Mouse (Mus musculus): ENCODE measurements around the gene Rnf40. TPM values are rescaled to one million over a fixed set of nuclear protein-coding genes. Genes with fewer than 3 reads are reported as not detected.
"Not testable (repeated sequence)": the region's sequence is repeated elsewhere in the genome, so short reads cannot be mapped to it uniquely, and the experiment has no call there.

The Rnf40 gene
- polyA plus RNA-seq, 1 experiment from 2014 or later, result 35.9 TPM

DNA sequence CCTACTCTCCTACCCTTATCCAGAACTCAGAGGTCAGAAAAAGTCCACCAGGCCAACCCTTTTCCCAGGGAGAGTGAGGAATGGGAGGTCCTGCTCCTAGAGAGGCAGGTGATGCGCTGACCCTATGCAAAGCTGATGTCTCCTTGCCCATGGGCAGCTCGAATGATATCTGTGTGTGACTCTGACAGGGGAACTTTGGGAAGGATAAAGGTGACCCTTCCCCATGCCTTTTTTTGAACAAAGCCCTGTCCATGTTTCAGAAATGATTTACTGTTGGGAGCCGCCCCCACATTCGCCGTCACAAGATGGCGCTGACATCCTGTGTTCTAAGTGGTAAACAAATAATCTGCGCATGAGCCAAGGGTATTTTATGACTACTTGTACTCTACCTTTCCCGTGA lies 29.8 kb downstream of the Rnf40 start:
- H3K4me1 ChIP-seq (ENCODE audit: control insufficient read depth, insufficient read depth, low read length); H3K36me3 ChIP-seq (ENCODE audit: control insufficient read depth, insufficient read depth, low read length); H3K9ac ChIP-seq (ENCODE audit: low read depth, low read length); H3K9me3 ChIP-seq (ENCODE audit: control insufficient read depth, low read length); H3K4me2 ChIP-seq (ENCODE audit: low read depth, low read length); H3K27ac ChIP-seq (replicated peaks; ENCODE audit: low read depth, low read length); DNase-seq (ENCODE audit: low spot score); H3K27me3 ChIP-seq (replicated peaks; ENCODE audit: control insufficient read depth, insufficient read depth, low read length); H3K4me3 ChIP-seq (ENCODE audit: low read depth, low read length); ATAC-seq (ENCODE audit: low read depth): not testable (repeated sequence)
- 85% methylated on average over 7 of the region's 8 CpGs for WGBS

DNA sequence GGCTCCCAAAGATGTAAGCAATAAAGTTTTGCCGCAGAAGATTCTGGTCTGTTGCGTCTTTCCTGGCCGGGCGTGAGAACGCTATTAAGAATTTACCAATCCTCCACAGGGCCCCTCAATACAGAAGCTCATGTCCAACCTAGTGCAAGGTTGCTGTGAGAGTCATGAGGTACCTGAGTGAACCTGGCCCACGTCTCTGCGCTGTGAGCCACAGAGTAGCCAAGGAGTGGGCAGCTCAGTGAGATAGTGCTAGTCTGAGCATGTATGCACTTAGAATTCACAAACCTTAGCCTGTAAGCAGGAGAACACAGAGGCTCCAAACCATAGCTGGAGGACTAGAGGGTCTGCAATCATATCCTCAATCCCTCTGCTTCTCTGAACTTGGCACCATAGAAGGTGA lies 37.5 kb downstream of the Rnf40 start:
- no peak for DNase-seq (ENCODE audit: low spot score)
- 93% methylated on average over 7 of the region's 7 CpGs for WGBS
- H3K9ac ChIP-seq (ENCODE audit: low read depth, low read length), result no peak overlapping the region

DNA sequence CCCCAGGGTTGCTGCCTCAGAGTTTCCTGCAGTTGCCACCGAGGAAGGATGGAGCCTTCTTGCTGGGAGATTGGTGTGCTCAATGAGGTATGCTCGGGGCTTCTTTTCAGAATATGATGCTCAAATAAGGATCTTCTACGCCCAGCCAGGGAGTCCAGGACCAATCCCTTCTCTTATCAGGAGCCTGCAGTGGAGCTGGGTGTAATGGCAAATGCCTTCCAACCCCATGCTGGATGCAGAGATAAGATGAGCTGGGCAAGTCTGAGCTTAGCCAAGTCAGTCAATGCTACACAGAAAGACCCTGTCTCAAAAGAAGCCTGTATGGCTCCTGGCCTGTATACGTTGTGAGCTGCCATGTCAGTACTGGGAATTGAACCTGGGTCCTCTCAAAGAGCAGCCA lies 37.9 kb downstream of the Rnf40 start:
- DNase-seq (ENCODE audit: low spot score) (no peak), ATAC-seq (ENCODE audit: low read depth) (no peak)
- Histone ChIP-seq H3K9ac (ENCODE audit: low read depth, low read length) (no peak overlapping the region), H3K4me1 (ENCODE audit: control insufficient read depth, insufficient read depth, low read length) (no peaks in the 10 kb centered on the region), H3K9me3 (ENCODE audit: control insufficient read depth, low read length) (no peaks in the 10 kb centered on the region), H3K27ac (replicated peaks; ENCODE audit: low read depth, low read length) (no peak overlapping the region), H3K36me3 (ENCODE audit: control insufficient read depth, insufficient read depth, low read length) (no peaks in the 10 kb centered on the region), H3K27me3 (replicated peaks; ENCODE audit: control insufficient read depth, insufficient read depth, low read length) (no peaks in the 10 kb centered on the region), H3K4me2 (ENCODE audit: low read depth, low read length) (no peak overlapping the region), H3K4me3 (ENCODE audit: low read depth, low read length) (no peak overlapping the region)
- 90% methylated on average over 4 of the region's 4 CpGs for WGBS

More for the DNA sequence above, 37.5 kb downstream of the Rnf40 start:
- Histone ChIP-seq H3K27me3 (replicated peaks; ENCODE audit: control insufficient read depth, insufficient read depth, low read length) (no peaks in the 10 kb centered on the region), H3K4me1 (ENCODE audit: control insufficient read depth, insufficient read depth, low read length) (no peaks in the 10 kb centered on the region), H3K4me2 (ENCODE audit: low read depth, low read length) (no peak overlapping the region), H3K9me3 (ENCODE audit: control insufficient read depth, low read length) (no peaks in the 10 kb centered on the region), H3K36me3 (ENCODE audit: control insufficient read depth, insufficient read depth, low read length) (no peaks in the 10 kb centered on the region), H3K4me3 (ENCODE audit: low read depth, low read length) (no peak overlapping the region), H3K27ac (replicated peaks; ENCODE audit: low read depth, low read length) (no peak overlapping the region)
- no peak for ATAC-seq (ENCODE audit: low read depth)

DNA sequence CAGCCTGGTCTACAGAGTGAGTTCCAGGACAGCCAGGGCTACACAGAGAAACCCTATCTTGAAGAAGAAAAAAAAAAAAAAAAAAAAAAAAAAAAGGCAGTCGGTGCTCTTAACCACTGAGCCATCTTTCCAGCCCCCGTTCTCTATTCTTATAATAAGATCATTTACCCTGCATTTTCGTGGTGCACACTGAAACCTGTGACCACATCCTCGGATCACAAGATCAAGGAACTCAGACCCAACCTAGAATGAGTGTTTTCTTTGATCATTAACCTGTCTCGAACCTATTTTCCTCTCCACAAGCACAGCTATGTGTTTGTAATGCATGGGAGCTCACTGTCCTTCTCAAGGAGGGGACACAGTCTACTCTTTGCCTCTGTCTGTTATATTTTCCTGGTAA lies 40.1 kb downstream of the Rnf40 start:
- no peaks in the 10 kb centered on the region for H3K27me3 ChIP-seq (replicated peaks; ENCODE audit: control insufficient read depth, insufficient read depth, low read length)
- ATAC-seq (ENCODE audit: low read depth) (no peak), DNase-seq (ENCODE audit: low spot score) (no peak)
- H3K36me3 ChIP-seq (ENCODE audit: control insufficient read depth, insufficient read depth, low read length), result no peaks in the 10 kb centered on the region
- H3K9me3 ChIP-seq (ENCODE audit: control insufficient read depth, low read length), result no peaks in the 10 kb centered on the region
- no peak overlapping the region for H3K4me2 ChIP-seq (ENCODE audit: low read depth, low read length)
- no peaks in the 10 kb centered on the region for H3K4me1 ChIP-seq (ENCODE audit: control insufficient read depth, insufficient read depth, low read length)
- no peak overlapping the region for H3K9ac ChIP-seq (ENCODE audit: low read depth, low read length)
- 73% methylated on average over 5 of the region's 5 CpGs for WGBS
- H3K4me3 ChIP-seq (ENCODE audit: low read depth, low read length), result no peak overlapping the region
- H3K27ac ChIP-seq (replicated peaks; ENCODE audit: low read depth, low read length), result no peak overlapping the region

DNA sequence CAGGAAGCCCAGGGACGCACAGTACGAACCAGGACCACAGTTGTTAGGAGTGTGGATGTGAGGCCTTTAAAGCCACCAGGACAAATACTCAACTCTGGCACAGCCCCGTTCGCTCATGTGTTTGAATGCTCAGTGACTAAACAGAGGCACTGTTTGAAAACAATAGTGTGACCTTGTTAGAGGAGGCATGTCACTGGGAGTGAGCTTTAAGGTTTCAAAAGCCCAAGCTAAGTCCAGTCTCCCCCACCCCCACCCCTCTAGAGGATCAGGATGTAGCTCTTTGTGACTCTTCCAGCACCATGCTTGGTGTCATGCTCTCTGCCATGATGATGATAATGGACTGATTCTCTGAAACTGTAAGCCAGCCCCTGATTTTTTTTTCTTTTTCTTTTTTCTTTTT lies 42.8 kb downstream of the Rnf40 start:
- Histone ChIP-seq H3K4me1 (ENCODE audit: control insufficient read depth, insufficient read depth, low read length) (peaks cover under 1% of the 10 kb centered on the region; the same call in 1 of the 2 replicates), H3K27me3 (replicated peaks; ENCODE audit: control insufficient read depth, insufficient read depth, low read length) (no peaks in the 10 kb centered on the region), H3K36me3 (ENCODE audit: control insufficient read depth, insufficient read depth, low read length) (no peaks in the 10 kb centered on the region), H3K4me2 (ENCODE audit: low read depth, low read length) (no peak overlapping the region), H3K9ac (ENCODE audit: low read depth, low read length) (no peak overlapping the region), H3K9me3 (ENCODE audit: control insufficient read depth, low read length) (no peaks in the 10 kb centered on the region), H3K27ac (replicated peaks; ENCODE audit: low read depth, low read length) (no peak overlapping the region), H3K4me3 (ENCODE audit: low read depth, low read length) (no peak overlapping the region)
- no peak for DNase-seq (ENCODE audit: low spot score)
- WGBS, result 75% methylated on average over 4 of the region's 4 CpGs
- ATAC-seq (ENCODE audit: low read depth), result no peak

DNA sequence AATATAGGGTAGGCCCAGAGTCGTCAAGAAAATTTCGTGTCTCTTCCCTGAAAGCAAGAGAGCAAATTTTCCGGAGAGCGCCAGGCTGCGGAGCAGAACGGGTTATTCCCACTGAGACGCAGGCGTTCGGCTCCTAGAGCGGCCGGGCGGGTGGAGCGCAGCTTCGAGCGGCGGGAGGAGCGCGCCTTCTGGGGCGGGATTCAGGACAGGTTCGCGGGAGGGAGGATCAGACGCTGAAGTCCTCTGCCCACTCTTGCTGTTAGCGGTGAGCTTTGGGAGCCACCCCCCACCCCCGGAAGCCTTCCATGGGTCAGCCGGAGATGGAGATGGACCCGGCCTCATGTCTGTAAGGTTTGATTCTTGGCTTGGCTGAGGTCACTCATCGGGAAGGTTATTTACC lies 48.4 kb downstream of the Rnf40 start:
- Histone ChIP-seq H3K4me1 (ENCODE audit: control insufficient read depth, insufficient read depth, low read length) (peaks cover 8% of the 10 kb centered on the region), H3K4me2 (ENCODE audit: low read depth, low read length) (peak overlapping the region; percentile 72), H3K27ac (replicated peaks; ENCODE audit: low read depth, low read length) (no peak overlapping the region), H3K4me3 (ENCODE audit: low read depth, low read length) (peak overlapping the region; percentile 61), H3K27me3 (replicated peaks; ENCODE audit: control insufficient read depth, insufficient read depth, low read length) (no peaks in the 10 kb centered on the region), H3K36me3 (ENCODE audit: control insufficient read depth, insufficient read depth, low read length) (no peaks in the 10 kb centered on the region), H3K9ac (ENCODE audit: low read depth, low read length) (peak overlapping the region; percentile 74), H3K9me3 (ENCODE audit: control insufficient read depth, low read length) (no peaks in the 10 kb centered on the region)
- DNase-seq (ENCODE audit: low spot score), result peak; percentile 92
- peak; percentile 90 for ATAC-seq (ENCODE audit: low read depth)
- WGBS, result under 1% methylated on average over 21 of the region's 27 CpGs

DNA sequence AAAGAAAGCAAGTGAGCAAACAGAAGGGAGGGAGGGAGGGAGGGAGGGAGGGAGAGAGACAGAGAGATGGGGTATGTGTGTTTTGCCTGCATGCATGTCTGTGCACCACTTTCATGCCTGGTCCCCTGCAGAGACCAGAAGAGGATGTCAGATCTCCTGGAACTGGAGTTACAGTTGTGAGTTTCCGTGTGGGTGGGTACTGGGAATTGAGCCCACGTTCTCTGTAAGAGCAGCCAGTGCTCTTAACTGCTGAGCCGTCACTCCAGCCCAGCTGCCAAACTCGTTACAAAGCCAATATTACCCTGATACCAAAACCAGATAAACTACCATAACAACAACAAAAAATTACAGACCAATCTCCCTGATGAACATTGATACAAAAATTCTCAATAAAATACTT lies 52.7 kb downstream of the Rnf40 start:
- Histone ChIP-seq H3K4me3 (ENCODE audit: low read depth, low read length) (no peak overlapping the region), H3K36me3 (ENCODE audit: control insufficient read depth, insufficient read depth, low read length) (no peaks in the 10 kb centered on the region), H3K4me2 (ENCODE audit: low read depth, low read length) (no peak overlapping the region), H3K9ac (ENCODE audit: low read depth, low read length) (no peak overlapping the region), H3K27me3 (replicated peaks; ENCODE audit: control insufficient read depth, insufficient read depth, low read length) (no peaks in the 10 kb centered on the region), H3K4me1 (ENCODE audit: control insufficient read depth, insufficient read depth, low read length) (peaks cover 8% of the 10 kb centered on the region), H3K27ac (replicated peaks; ENCODE audit: low read depth, low read length) (no peak overlapping the region), H3K9me3 (ENCODE audit: control insufficient read depth, low read length) (no peaks in the 10 kb centered on the region)
- WGBS, result 35% methylated on average over 4 of the region's 4 CpGs
- DNase-seq (ENCODE audit: low spot score) (no peak), ATAC-seq (ENCODE audit: low read depth) (no peak)

DNA sequence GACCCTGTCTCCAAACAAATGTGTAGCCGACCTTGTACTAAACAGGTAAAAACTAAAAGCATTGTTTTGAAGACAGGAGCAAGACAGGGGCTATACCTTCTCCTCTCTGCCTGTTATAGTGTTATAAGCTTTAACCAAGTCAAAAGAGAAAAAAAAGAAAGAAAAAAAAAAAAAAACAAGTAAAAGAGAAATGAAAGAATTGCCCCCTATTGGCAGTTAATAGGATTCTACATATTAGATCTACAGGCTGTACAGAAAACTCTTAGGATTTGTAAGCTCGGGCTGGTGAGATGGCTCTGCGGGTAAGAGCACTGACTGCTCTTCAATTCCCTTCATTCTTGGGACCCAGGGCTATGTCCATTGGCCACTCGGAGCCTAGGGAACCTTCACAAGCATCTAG lies 53.7 kb downstream of the Rnf40 start:
- ATAC-seq (ENCODE audit: low read depth) (no peak), DNase-seq (ENCODE audit: low spot score) (no peak)
- WGBS, result 82% methylated on average over 4 of the region's 4 CpGs
- Histone ChIP-seq H3K27me3 (replicated peaks; ENCODE audit: control insufficient read depth, insufficient read depth, low read length) (no peaks in the 10 kb centered on the region), H3K9ac (ENCODE audit: low read depth, low read length) (no peak overlapping the region), H3K4me1 (ENCODE audit: control insufficient read depth, insufficient read depth, low read length) (peaks cover 4% of the 10 kb centered on the region; the same call in 1 of the 2 replicates), H3K27ac (replicated peaks; ENCODE audit: low read depth, low read length) (no peak overlapping the region), H3K36me3 (ENCODE audit: control insufficient read depth, insufficient read depth, low read length) (no peaks in the 10 kb centered on the region), H3K4me2 (ENCODE audit: low read depth, low read length) (no peak overlapping the region), H3K4me3 (ENCODE audit: low read depth, low read length) (no peak overlapping the region), H3K9me3 (ENCODE audit: control insufficient read depth, low read length) (no peaks in the 10 kb centered on the region)

DNA sequence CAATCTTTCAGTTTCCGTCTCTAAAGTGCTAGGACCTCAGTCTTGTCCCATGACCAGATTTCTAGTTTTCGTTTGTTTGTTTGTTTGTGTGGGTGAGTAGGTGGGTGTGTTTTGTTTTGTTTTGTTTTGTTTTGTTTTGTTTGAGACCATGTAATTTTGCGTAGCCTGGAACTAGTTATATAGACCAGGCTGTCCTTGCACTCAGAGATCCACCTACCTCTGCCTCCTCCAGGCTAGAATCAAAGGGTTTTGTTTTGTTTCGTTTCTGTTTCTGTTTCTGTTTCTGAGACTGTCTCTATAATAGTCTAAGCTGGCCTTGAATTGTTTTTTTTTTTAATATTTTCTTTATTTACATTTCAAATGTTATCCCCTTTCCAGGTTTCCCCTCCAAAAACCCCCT lies 57.8 kb downstream of the Rnf40 start:
- Histone ChIP-seq H3K27me3 (replicated peaks; ENCODE audit: control insufficient read depth, insufficient read depth, low read length) (no peaks in the 10 kb centered on the region), H3K4me3 (ENCODE audit: low read depth, low read length) (no peak overlapping the region), H3K36me3 (ENCODE audit: control insufficient read depth, insufficient read depth, low read length) (no peaks in the 10 kb centered on the region), H3K9ac (ENCODE audit: low read depth, low read length) (no peak overlapping the region), H3K4me1 (ENCODE audit: control insufficient read depth, insufficient read depth, low read length) (no peaks in the 10 kb centered on the region), H3K9me3 (ENCODE audit: control insufficient read depth, low read length) (no peaks in the 10 kb centered on the region), H3K27ac (replicated peaks; ENCODE audit: low read depth, low read length) (no peak overlapping the region), H3K4me2 (ENCODE audit: low read depth, low read length) (no peak overlapping the region)
- no peak for ATAC-seq (ENCODE audit: low read depth)
- 82% methylated on average over 4 of the region's 4 CpGs for WGBS
- DNase-seq (ENCODE audit: low spot score), result no peak
